Mouse (Mus musculus) thymus, adult 2 months (tissue): ENCODE data around the gene Tspan10. TPM values are rescaled to one million over a fixed set of nuclear protein-coding genes. Genes with fewer than 3 reads are reported as not detected.
"Not testable (repeated sequence)": the region's sequence is repeated elsewhere in the genome, so short reads cannot be mapped to it uniquely, and the experiment has no call there.

ENCODE experiments used
- DNase-seq: peaks from one replicate; pipeline ENCODE4 v3.0.0; 2021
- H3K27ac ChIP-seq: fragments of 200-500 bp; 2 replicates; pipeline ENCODE4 v1.5.1; 2012; ENCODE audit warnings: low read length, control low read depth; ENCODE audit not compliant: control insufficient read depth, insufficient read depth
- H3K27me3 ChIP-seq: fragments of 200-500 bp; 2 replicates; pipeline ENCODE4 v1.6.1; 2012; ENCODE audit warnings: mild to moderate bottlenecking, low read length, moderate library complexity, mixed read lengths; ENCODE audit not compliant: control insufficient read depth, insufficient read depth
- H3K36me3 ChIP-seq: fragments of 200-500 bp; 2 replicates; pipeline ENCODE4 v1.6.1; 2012; ENCODE audit warnings: mild to moderate bottlenecking, low read length, moderate library complexity; ENCODE audit not compliant: control insufficient read depth, insufficient read depth
- H3K4me1 ChIP-seq: fragments of 200-500 bp; replicated peaks from 2 replicates; pipeline ENCODE4 v1.6.1; 2012; ENCODE audit warnings: low read length; ENCODE audit not compliant: control insufficient read depth, insufficient read depth
- H3K4me3 ChIP-seq: fragments of 200-500 bp; 2 replicates; pipeline ENCODE4 v1.5.1; 2012; ENCODE audit warnings: mild to moderate bottlenecking, low read length, control low read depth, moderate library complexity; ENCODE audit not compliant: control insufficient read depth, insufficient read depth
- CTCF ChIP-seq: fragments of 200-500 bp; IDR thresholded peaks from 2 replicates; pipeline ENCODE4 v1.5.1; 2012; ENCODE audit warnings: mild to moderate bottlenecking, control low read depth, low read length, moderate library complexity, borderline replicate concordance; ENCODE audit not compliant: control insufficient read depth, poor library complexity, insufficient read depth; ENCODE audit errors: extremely low read depth
- POLR2A ChIP-seq: fragments of 200-500 bp; IDR thresholded peaks from 2 replicates; pipeline ENCODE4 v1.6.1; 2012; ENCODE audit warnings: mild to moderate bottlenecking, low read length, control low read depth, moderate library complexity; ENCODE audit not compliant: control insufficient read depth, poor library complexity, insufficient read depth; ENCODE audit errors: extremely low read depth
- WGBS: fragments of 180-500 bp; shearing (Covaris S2); methylation state at CpG from one replicate; pipeline ENCODE4 v1.1.7; 2018; 5-methylcytosine and 5-hydroxymethylcytosine counted together
- polyA plus RNA-seq: library from polyadenylated mRNA; depleted of rRNA; stranded (reverse); fragments of >200 nt; gene quantifications from 2 replicates; pipeline ENCODE4 v1.2.3, GENCODE M21; 2012; rRNA removed

Tspan10 gene
- polyA plus RNA-seq, result 16.8 and 24.0 TPM in 2 replicates

GRCm38 (mm10) chr11:120442344-120442743 is at the start of gene Tspan10:
TSS of gene Tspan10 (plus strand) at chr11:120442644.
- no peak for DNase-seq
- no peak within 1 kb of the TSS for H3K27ac ChIP-seq
- no peaks in the 10 kb centered on the region for H3K4me1 ChIP-seq
- 89% methylated on average over 3 of the region's 3 CpGs for WGBS
- no peaks in the 10 kb centered on the region for H3K27me3 ChIP-seq
- H3K36me3 ChIP-seq, result no peaks in the 10 kb centered on the region
- TF ChIP-seq CTCF, result no peak
- no peak for TF ChIP-seq POLR2A
- no peak within 1 kb of the TSS for H3K4me3 ChIP-seq

- H3K36me3 ChIP-seq, result peaks cover 22% of the 10 kb centered on the region
- 95% methylated on average over 4 of the region's 4 CpGs for WGBS
- TF ChIP-seq CTCF (no peak), POLR2A (no peak)
- DNase-seq, result no peak
- no peaks in the 10 kb centered on the region for H3K4me1 ChIP-seq
- H3K27me3 ChIP-seq, result no peaks in the 10 kb centered on the region
- no peak overlapping the region for H3K27ac ChIP-seq
- no peak overlapping the region for H3K4me3 ChIP-seq
Observed at GRCm38 (mm10) chr11:120395661-120396060, 46.8 kb upstream of the Tspan10 start.

- no peak for TF ChIP-seq POLR2A
- TF ChIP-seq CTCF, result no peak
- Histone ChIP-seq H3K4me1 (no peaks in the 10 kb centered on the region), H3K4me3 (no peak overlapping the region), H3K27me3 (no peaks in the 10 kb centered on the region), H3K36me3 (peaks cover 30% of the 10 kb centered on the region), H3K27ac (no peak overlapping the region)
- DNase-seq, result no peak
- 95% methylated on average over 2 of the region's 2 CpGs for WGBS
Observed at GRCm38 (mm10) chr11:120397602-120398001, 44.8 kb upstream of the Tspan10 start.

- H3K27me3 ChIP-seq, result no peaks in the 10 kb centered on the region
- WGBS, result 93% methylated on average over 2 of the region's 2 CpGs
- no peaks in the 10 kb centered on the region for H3K4me1 ChIP-seq
- no peak for DNase-seq
- no peak overlapping the region for H3K27ac ChIP-seq
- H3K4me3 ChIP-seq, result no peak overlapping the region
- H3K36me3 ChIP-seq, result peaks cover 44% of the 10 kb centered on the region
- no peak for TF ChIP-seq POLR2A
Observed at GRCm38 (mm10) chr11:120399319-120399718, 43.1 kb upstream of the Tspan10 start.

GRCm38 (mm10) chr11:120404814-120405213 is 37.6 kb upstream of the Tspan10 start:
- 90% methylated on average over 1 of the region's 1 CpGs for WGBS
- DNase-seq, result no peak
- H3K36me3 ChIP-seq, result peaks cover 64% of the 10 kb centered on the region
- no peak overlapping the region for H3K27ac ChIP-seq
- TF ChIP-seq POLR2A (no peak), CTCF (no peak)
- H3K4me3 ChIP-seq, result no peak overlapping the region
- no peaks in the 10 kb centered on the region for H3K4me1 ChIP-seq
- no peaks in the 10 kb centered on the region for H3K27me3 ChIP-seq

GRCm38 (mm10) chr11:120405867-120406266 is 36.6 kb upstream of the Tspan10 start:
- Histone ChIP-seq H3K27ac (no peak overlapping the region), H3K4me1 (no peaks in the 10 kb centered on the region), H3K4me3 (no peak overlapping the region), H3K27me3 (no peaks in the 10 kb centered on the region), H3K36me3 (peaks cover 66% of the 10 kb centered on the region)
- no peak for TF ChIP-seq POLR2A
- no peak for TF ChIP-seq CTCF
- WGBS, result 92% methylated on average over 3 of the region's 3 CpGs
- no peak for DNase-seq

- Histone ChIP-seq H3K4me3 (no peak overlapping the region), H3K27ac (no peak overlapping the region), H3K27me3 (no peaks in the 10 kb centered on the region), H3K4me1 (no peaks in the 10 kb centered on the region), H3K36me3 (peaks cover 70% of the 10 kb centered on the region)
- TF ChIP-seq POLR2A (no peak), CTCF (no peak)
- WGBS, result 82% methylated on average over 1 of the region's 1 CpGs
- no peak for DNase-seq
Observed at GRCm38 (mm10) chr11:120406445-120406844, 36.0 kb upstream of the Tspan10 start.

GRCm38 (mm10) chr11:120413621-120414020 is 28.8 kb upstream of the Tspan10 start:
- H3K27ac ChIP-seq, H3K27me3 ChIP-seq, DNase-seq, H3K4me3 ChIP-seq, H3K4me1 ChIP-seq: not testable (repeated sequence)
- WGBS, result 99% methylated on average over 7 of the region's 10 CpGs
- peaks cover 81% of the 10 kb centered on the region for H3K36me3 ChIP-seq
